Mouse (Mus musculus) bone marrow macrophage, adult 2 months (primary cell): ENCODE results near the gene Gm6993.

Experiments used
- CTCF ChIP-seq: IDR thresholded peaks from 2 replicates; pipeline ENCODE4 v1.5.1; 2012; ENCODE audit warnings: low read depth, mild to moderate bottlenecking, low read length, moderate library complexity
- POLR2A ChIP-seq: IDR thresholded peaks from 2 replicates; pipeline ENCODE4 v1.6.1; 2012; ENCODE audit warnings: mild to moderate bottlenecking, low read depth, low read length, borderline replicate concordance

- no peak for TF ChIP-seq POLR2A
- no peak for TF ChIP-seq CTCF
Observed at GRCm38 (mm10) chr12:31221522-31221921, 19.0 kb upstream of the Gm6993 start.
